Mouse (Mus musculus) erythroid progenitor cell, adult 5-6 weeks (primary cell): Measurements from ENCODE around the gene Nap1l4. TPM values are rescaled to one million over a fixed set of nuclear protein-coding genes. Genes with fewer than 3 reads are reported as not detected.

Experiments
- ATAC-seq: replicated peaks from 2 replicates; pipeline ENCODE4 v1.8.0; 2016; ENCODE audit warnings: moderate number of reproducible peaks, mild to moderate bottlenecking, moderate TSS enrichment, inconsistent platforms; ENCODE audit not compliant: poor library complexity, low FRiP score, severe bottlenecking
- total RNA-seq, 2 experiments: library from RNA; stranded (forward) in 1 of 2; stranded (reverse) in 1 of 2; fragments of 150-400 nt in 1 of 2; fragments of 186-747, 209-891 nt in 1 of 2; gene quantifications; 2 replicates each; pipeline versions ENCODE4 v1.2.3 to v1.2.4; 2015 to 2017; ENCODE audit warnings: low replicate concordance in 2 of 2

The Nap1l4 gene
- total RNA-seq, 2 experiments from 2014 or later: 120 to 165 TPM

GRCm38 (mm10) chr7:143489735-143490134, 59.2 kb downstream of the Nap1l4 start:
- no peak for ATAC-seq

- ATAC-seq: no peak
These were observed 66.4 kb downstream of the Nap1l4 start for GRCm38 (mm10) chr7:143482541-143482940.

- no peak for ATAC-seq
These were observed 67.0 kb downstream of the Nap1l4 start for GRCm38 (mm10) chr7:143481806-143482387.

GRCm38 (mm10) chr7:143480498-143480897, 68.4 kb downstream of the Nap1l4 start:
- ATAC-seq: no peak

GRCm38 (mm10) chr7:143477800-143478199, 71.1 kb downstream of the Nap1l4 start:
- no peak for ATAC-seq

GRCm38 (mm10) chr7:143476702-143477335, 72.1 kb downstream of the Nap1l4 start:
- no peak for ATAC-seq

- no peak for ATAC-seq
These were observed 73.0 kb downstream of the Nap1l4 start for GRCm38 (mm10) chr7:143475876-143476275.

GRCm38 (mm10) chr7:143474811-143475210, 74.1 kb downstream of the Nap1l4 start:
- ATAC-seq: no peak

GRCm38 (mm10) chr7:143473347-143474101, 75.4 kb downstream of the Nap1l4 start, which contains the start of gene Slc22a18:
TSS of gene Slc22a18 (plus strand) at chr7:143473736.
- ATAC-seq: no peak

GRCm38 (mm10) chr7:143469946-143470345, 79.0 kb downstream of the Nap1l4 start:
- peak; percentile 65 for ATAC-seq

- no peak for ATAC-seq
These were observed 81.2 kb downstream of the Nap1l4 start for GRCm38 (mm10) chr7:143467714-143468113.

GRCm38 (mm10) chr7:143466099-143466677, 82.7 kb downstream of the Nap1l4 start:
- no peak for ATAC-seq

- no peak for ATAC-seq
These were observed 83.9 kb downstream of the Nap1l4 start for GRCm38 (mm10) chr7:143464811-143465560.

GRCm38 (mm10) chr7:143463865-143464415, 85.0 kb downstream of the Nap1l4 start:
- 0 out of 2 replicates have a peak, but pooled peaks have one; percentile 32 for ATAC-seq

Other genes starting within 250 kb of the Nap1l4 start
- 14.8 TPM in 1 of 2 replicates, not detected in the other for gene Cdkn1c, start 88.1 kb downstream of the Nap1l4 start, total RNA-seq (2015; ENCODE audit: low replicate concordance)
- gene Cdkn1c, start 88.1 kb downstream of the Nap1l4 start, total RNA-seq (2017; ENCODE audit: low replicate concordance): not detected in 2 replicates
- gene Slc22a18, start 75.4 kb downstream of the Nap1l4 start, total RNA-seq (2015; ENCODE audit: low replicate concordance): not detected in 2 replicates
- gene Slc22a18, start 75.4 kb downstream of the Nap1l4 start, total RNA-seq (2017; ENCODE audit: low replicate concordance): not detected in 2 replicates
- not detected in 2 replicates for gene Phlda2, start 46.0 kb downstream of the Nap1l4 start, total RNA-seq (2015; ENCODE audit: low replicate concordance)
- gene Phlda2, start 46.0 kb downstream of the Nap1l4 start, total RNA-seq (2017; ENCODE audit: low replicate concordance): not detected in 2 replicates
- 139 and 184 TPM in 2 replicates for gene Cars, start 51.0 kb upstream of the Nap1l4 start, total RNA-seq (2015; ENCODE audit: low replicate concordance)
- 212 and 322 TPM in 2 replicates for gene Cars, start 51.0 kb upstream of the Nap1l4 start, total RNA-seq (2017; ENCODE audit: low replicate concordance)
- 5.0 and 5.9 TPM in 2 replicates for gene Tnfrsf26, start 79.6 kb upstream of the Nap1l4 start, total RNA-seq (2015; ENCODE audit: low replicate concordance)
- gene Tnfrsf26, start 79.6 kb upstream of the Nap1l4 start, total RNA-seq (2017; ENCODE audit: low replicate concordance): 0.51 and 1.7 TPM in 2 replicates
- 1.7 and 16.6 TPM in 2 replicates for gene Tnfrsf22, start 100.6 kb upstream of the Nap1l4 start, total RNA-seq (2015; ENCODE audit: low replicate concordance)
- not detected in 2 replicates for gene Tnfrsf22, start 100.6 kb upstream of the Nap1l4 start, total RNA-seq (2017; ENCODE audit: low replicate concordance)
- 2.5 TPM in 1 of 2 replicates, not detected in the other for gene Tnfrsf23, start 136.8 kb upstream of the Nap1l4 start, total RNA-seq (2015; ENCODE audit: low replicate concordance)
- 0.30 TPM in 1 of 2 replicates, not detected in the other for gene Tnfrsf23, start 136.8 kb upstream of the Nap1l4 start, total RNA-seq (2017; ENCODE audit: low replicate concordance)
- gene Osbpl5, start 207.9 kb upstream of the Nap1l4 start, total RNA-seq (2015; ENCODE audit: low replicate concordance): 2.1 TPM in 1 of 2 replicates, not detected in the other
- 0.68 and 2.1 TPM in 2 replicates for gene Osbpl5, start 207.9 kb upstream of the Nap1l4 start, total RNA-seq (2017; ENCODE audit: low replicate concordance)
- not detected in 2 replicates for gene Mrgprg, start 217.9 kb upstream of the Nap1l4 start, total RNA-seq (2015; ENCODE audit: low replicate concordance)
- gene Mrgprg, start 217.9 kb upstream of the Nap1l4 start, total RNA-seq (2017; ENCODE audit: low replicate concordance): not detected in 2 replicates
- 0.36 TPM in 1 of 2 replicates, not detected in the other for gene Mrgpre, start 235.4 kb upstream of the Nap1l4 start, total RNA-seq (2015; ENCODE audit: low replicate concordance)
- 0.38 TPM in 1 of 2 replicates, not detected in the other for gene Mrgpre, start 235.4 kb upstream of the Nap1l4 start, total RNA-seq (2017; ENCODE audit: low replicate concordance)